Mouse (Mus musculus) bone marrow macrophage, adult 2 months (primary cell): ENCODE measurements around the gene Fam189a2.

Experiments used
- CTCF ChIP-seq: IDR thresholded peaks from 2 replicates; pipeline ENCODE4 v1.5.1; 2012; ENCODE audit warnings: low read depth, mild to moderate bottlenecking, low read length, moderate library complexity
- POLR2A ChIP-seq: IDR thresholded peaks from 2 replicates; pipeline ENCODE4 v1.6.1; 2012; ENCODE audit warnings: mild to moderate bottlenecking, low read depth, low read length, borderline replicate concordance

DNA sequence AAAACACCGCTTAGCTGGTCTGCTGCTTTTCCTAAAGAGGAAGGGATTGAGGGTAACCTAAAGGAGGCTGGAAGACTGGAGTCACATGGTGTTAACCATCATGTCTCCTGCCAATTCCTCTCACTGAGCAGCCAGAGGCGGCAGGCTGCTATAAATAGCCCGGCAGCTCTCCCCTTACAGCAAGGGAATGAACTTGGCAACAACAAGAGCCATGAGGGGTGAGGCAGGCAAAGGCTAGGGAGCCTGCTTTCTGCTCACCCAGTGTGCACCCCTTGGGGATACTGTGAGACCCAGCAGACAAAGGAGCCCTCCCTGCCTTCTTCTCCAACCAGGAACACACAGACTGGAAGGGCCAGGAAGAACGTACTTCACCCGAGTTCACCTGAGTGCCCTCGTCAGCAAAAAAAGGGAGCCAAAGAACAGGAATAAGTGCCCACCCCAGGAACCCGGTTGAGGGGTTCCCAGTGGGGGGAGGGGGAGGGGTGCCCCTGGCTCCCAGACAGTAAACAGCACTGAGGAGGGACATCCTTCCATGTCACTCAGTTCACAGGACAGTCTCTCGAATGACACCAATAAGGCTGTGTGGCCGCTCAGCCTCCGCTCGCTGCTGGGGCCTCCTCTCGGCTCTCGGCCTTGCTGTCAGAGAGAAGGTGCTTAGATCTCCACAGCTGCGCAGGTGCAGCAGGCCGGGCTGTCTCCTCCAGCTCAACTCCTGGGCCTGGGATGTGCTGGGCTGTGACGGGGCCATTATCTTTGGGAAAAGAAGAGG is 57.8 kb downstream of the Fam189a2 start:
- TF ChIP-seq POLR2A (no peak), CTCF (no peak)
